Mouse (Mus musculus) megakaryocyte, adult 5-6 weeks (primary cell): Measurements from ENCODE around the gene Tox2. TPM values are rescaled to one million over a fixed set of nuclear protein-coding genes. Genes with fewer than 3 reads are reported as not detected.

ENCODE experiments used
- ATAC-seq: 2 replicates; pipeline ENCODE4 v1.8.0; 2016; ENCODE audit warnings: mild to moderate bottlenecking, inconsistent platforms; ENCODE audit not compliant: poor library complexity, severe bottlenecking
- total RNA-seq, 2 experiments: library from RNA; stranded (forward) in 1 of 2; stranded (reverse) in 1 of 2; fragments of 153-499, 151-499 nt in 1 of 2; fragments of 221-1000, 200-1000 nt in 1 of 2; gene quantifications; 2 replicates each; pipeline versions ENCODE4 v1.2.3 to v1.2.4; 2015 to 2017

Tox2 gene
- total RNA-seq (2015) (not detected in 2 replicates), total RNA-seq (2017) (not detected in 2 replicates)

- peak; percentile 71 for ATAC-seq
These were observed at the start of gene Tox2 for GRCm38 (mm10) chr2:163202884-163203634. TSS of gene Tox2 (plus strand) at chr2:163203125.

- ATAC-seq: no peak
These were observed 48.3 kb upstream of the Tox2 start for GRCm38 (mm10) chr2:163154673-163155072.

- ATAC-seq: no peak
These were observed 43.9 kb upstream of the Tox2 start for GRCm38 (mm10) chr2:163158979-163159378.

GRCm38 (mm10) chr2:163164461-163164990, 38.4 kb upstream of the Tox2 start:
- ATAC-seq: no peak

GRCm38 (mm10) chr2:163166067-163166805, 36.7 kb upstream of the Tox2 start:
- ATAC-seq: no peak

- no peak for ATAC-seq
These were observed 31.0 kb upstream of the Tox2 start for GRCm38 (mm10) chr2:163171891-163172290.

- ATAC-seq: no peak
These were observed 28.9 kb upstream of the Tox2 start for GRCm38 (mm10) chr2:163174066-163174465.

GRCm38 (mm10) chr2:163175831-163176230, 27.1 kb upstream of the Tox2 start:
- no peak for ATAC-seq

- ATAC-seq: peak; percentile 54; the same call in 1 of the 2 replicates
These were observed 26.4 kb upstream of the Tox2 start for GRCm38 (mm10) chr2:163176502-163176901.

GRCm38 (mm10) chr2:163187552-163187951, 15.4 kb upstream of the Tox2 start:
- no peak for ATAC-seq

- no peak for ATAC-seq
These were observed 13.3 kb upstream of the Tox2 start for GRCm38 (mm10) chr2:163189596-163189995.

GRCm38 (mm10) chr2:163190004-163190441, 12.9 kb upstream of the Tox2 start:
- ATAC-seq: no peak

GRCm38 (mm10) chr2:163192485-163192884, 10.4 kb upstream of the Tox2 start:
- no peak for ATAC-seq

- no peak for ATAC-seq
These were observed 8.9 kb upstream of the Tox2 start for GRCm38 (mm10) chr2:163194015-163194414.

GRCm38 (mm10) chr2:163194543-163194942, 8.4 kb upstream of the Tox2 start:
- ATAC-seq: no peak

- ATAC-seq: no peak
These were observed 7.7 kb upstream of the Tox2 start for GRCm38 (mm10) chr2:163195106-163195833.

GRCm38 (mm10) chr2:163195834-163196145, 7.1 kb upstream of the Tox2 start:
- no peak for ATAC-seq

GRCm38 (mm10) chr2:163201897-163202296, 1.0 kb upstream of the Tox2 start:
- no peak for ATAC-seq

GRCm38 (mm10) chr2:163202553-163202883, 407 bp upstream of the Tox2 start:
- no peak for ATAC-seq

- ATAC-seq: no peak
These were observed 966 bp downstream of the Tox2 start for GRCm38 (mm10) chr2:163203635-163204547.
